Comparison of ENCODE assay signal across 9 mouse cellular contexts in the genomic region with DNA sequence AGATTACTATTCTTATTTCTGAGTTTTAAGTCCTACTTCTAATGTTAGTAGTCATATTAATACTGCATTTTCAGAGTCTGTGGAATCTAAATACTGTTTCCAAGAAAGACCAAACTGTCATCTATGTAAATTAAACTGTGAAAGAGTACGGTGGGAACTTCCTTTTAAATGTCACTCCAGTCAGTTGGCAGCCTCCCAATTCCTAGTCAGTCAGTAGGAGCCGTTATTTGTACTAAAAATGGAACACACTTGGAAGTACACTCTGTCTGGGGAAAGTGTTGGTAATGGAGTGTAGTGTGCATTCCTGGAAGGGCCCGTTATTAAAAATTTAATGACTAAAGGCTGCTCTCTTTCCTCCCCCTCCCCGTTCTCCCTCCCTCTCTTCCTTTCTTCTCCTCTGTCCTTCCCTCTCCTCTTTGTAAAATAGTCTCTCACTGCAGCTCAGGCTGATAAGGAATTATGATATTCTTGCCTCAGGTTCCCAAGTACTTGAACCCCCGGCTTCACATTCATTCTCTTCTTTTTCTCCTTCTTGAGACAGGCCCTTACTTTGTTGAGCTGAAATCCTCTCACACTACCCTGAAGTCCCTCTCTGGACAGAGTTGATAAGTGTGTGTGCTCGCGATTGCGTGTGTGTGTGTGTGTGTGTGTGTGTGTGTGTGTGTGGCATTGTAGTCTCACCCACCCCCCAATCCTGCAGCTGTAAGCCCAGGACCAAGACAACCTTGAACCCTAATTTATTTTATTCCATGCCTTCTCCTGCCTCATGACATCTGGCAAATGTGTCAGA. TPM values are rescaled to one million over a fixed set of nuclear protein-coding genes. Genes with fewer than 3 reads are reported as not detected.
DNase-seq lines count a peak whose midpoint lies in the region; ATAC-seq and TF ChIP-seq lines count a peak whose summit lies in the region.
"Had no signal": no experiment of that assay in that cellular context is flagged by ENCODE, and none has a peak within 500 bp of the region (broad histone marks: within the 10 kb centered on the region; RNA-seq: fewer than 3 reads in every experiment).

No protein-coding gene starts in this region.

- TF ChIP-seq POLR2A in limb, embryonic 14.5 days (IDR thresholded peaks at IDR 0.05; ENCODE audit: borderline replicate concordance, extremely low read depth, insufficient read depth, insufficient read length) = no peak

- DNase-seq in frontal cortex, adult 2 months (ENCODE audit: extremely low spot score in 1 of 2, low spot score in 1 of 2) = peak; percentile 33 to 62
- no peak for DNase-seq in frontal cortex, postnatal 10 days (ENCODE audit: low spot score in 2 of 2)
- peak; percentile 78 for DNase-seq in 416B (ENCODE audit: low read depth)
- peak; percentile 78 for DNase-seq in heart, adult 8-10 months (ENCODE audit: low spot score)
- DNase-seq in limb, embryonic 14.5 days (ENCODE audit: low spot score) = peak; percentile 64
- DNase-seq in retina, postnatal 1 day = no peak
- DNase-seq in urinary bladder, postnatal 36 days (ENCODE audit: low spot score in 2 of 2) = no peak
- DNase-seq in urinary bladder, postnatal 4 days (ENCODE audit: low spot score in 2 of 2) = no peak

- no peaks in the 10 kb centered on the region for H3K27me3 ChIP-seq in limb, embryonic 14.5 days (ENCODE audit: control insufficient read depth, insufficient read depth, low read length)
- H3K27me3 ChIP-seq: CH12.LX had no signal

- peak; percentile 42; the same call in 1 of the 2 replicates for ATAC-seq in limb, embryonic 14.5 days (ENCODE audit: low FRiP score, low read depth)

- no peak overlapping the region for H3K4me2 ChIP-seq in limb, embryonic 14.5 days (replicated peaks; ENCODE audit: low read depth, low read length, severe bottlenecking)

- 58% methylated on average over 8 of the region's 8 CpGs for WGBS in limb, embryonic 14.5 days

- H3K9ac ChIP-seq in limb, embryonic 14.5 days (ENCODE audit: low read depth, low read length, severe bottlenecking) = no peak overlapping the region

- H3K9me3 ChIP-seq in limb, embryonic 14.5 days (ENCODE audit: control insufficient read depth, low read length) = no peaks in the 10 kb centered on the region

- H3K36me3 ChIP-seq in limb, embryonic 14.5 days (ENCODE audit: control insufficient read depth, insufficient read depth, low read length) = no peaks in the 10 kb centered on the region

- H3K27ac ChIP-seq in limb, embryonic 14.5 days (replicated peaks; ENCODE audit: low read depth, low read length) = peak overlapping the region; percentile 1; the same call in 1 of the 2 replicates

- H3K4me1 ChIP-seq in limb, embryonic 14.5 days (ENCODE audit: control insufficient read depth, insufficient read depth, low read length) = no peaks in the 10 kb centered on the region

- no peak overlapping the region for H3K4me3 ChIP-seq in limb, embryonic 14.5 days (replicated peaks; ENCODE audit: low read length)

RNA-seq across cellular contexts. Expression of gene Anp32e, which starts 28.5 kb away (rescaled TPM):
- polyA plus RNA-seq in frontal cortex, adult 2 months (2012; rRNA removed) = 117 and 123 TPM in 2 replicates
- 10 to 100 TPM; 76.7 to 95.7 (median 82.9) TPM for total RNA-seq in heart, adult 8-10 months (2022)
- polyA plus RNA-seq in limb, embryonic 14.5 days (2012; rRNA removed) = 97.0 and 137 TPM in 2 replicates
- polyA plus RNA-seq in limb, embryonic 14.5 days (2014; fragmentation: Nextera tagmentation; extraction: Ambion mirVana) = 55.0 and 66.2 TPM in 2 replicates

RNA-seq across cellular contexts. Expression of gene Plekho1, which starts 38.2 kb away (rescaled TPM):
- 131 and 156 TPM in 2 replicates for polyA plus RNA-seq in frontal cortex, adult 2 months (2012; rRNA removed)
- 10 to 100 TPM; 55.7 to 68.3 (median 61.1) TPM for total RNA-seq in heart, adult 8-10 months (2022)
- 115 and 120 TPM in 2 replicates for polyA plus RNA-seq in limb, embryonic 14.5 days (2012; rRNA removed)
- 38.0 and 47.8 TPM in 2 replicates for polyA plus RNA-seq in limb, embryonic 14.5 days (2014; fragmentation: Nextera tagmentation; extraction: Ambion mirVana)

RNA-seq across cellular contexts. Expression of gene Car14, which starts 53.1 kb away (rescaled TPM):
- 12.8 and 14.6 TPM in 2 replicates for polyA plus RNA-seq in frontal cortex, adult 2 months (2012; rRNA removed)
- 100 to 1,000 TPM; 170 to 196 (median 181) TPM for total RNA-seq in heart, adult 8-10 months (2022)
- 11.3 and 14.9 TPM in 2 replicates for polyA plus RNA-seq in limb, embryonic 14.5 days (2012; rRNA removed)
- 11.5 and 16.4 TPM in 2 replicates for polyA plus RNA-seq in limb, embryonic 14.5 days (2014; fragmentation: Nextera tagmentation; extraction: Ambion mirVana)

Comparison
In these comparisons a context has a peak if more than half of its experiments do, and no peak if none do; other contexts are left out.
1. DNase-seq: peak in frontal cortex, adult 2 months (2 of 2), 416B (single experiment), heart, adult 8-10 months (single experiment) and limb, embryonic 14.5 days (single experiment); none in frontal cortex, postnatal 10 days (0 of 2), retina, postnatal 1 day (single experiment), urinary bladder, postnatal 36 days (0 of 2) and urinary bladder, postnatal 4 days (0 of 2).